Mouse (Mus musculus) central nervous system, embryonic 11.5 days (tissue): ENCODE data around the gene Acta1. TPM values are rescaled to one million over a fixed set of nuclear protein-coding genes. Genes with fewer than 3 reads are reported as not detected.

Source experiments
- polyA plus RNA-seq: library from polyadenylated mRNA; depleted of rRNA; stranded (reverse); fragments of >200 nt; gene quantifications from 2 replicates; pipeline ENCODE4 v1.2.3, GENCODE M21; 2012; rRNA removed

Gene Acta1
- 2.3 and 57.2 TPM in 2 replicates for polyA plus RNA-seq

GRCm38 (mm10) chr8:123894502-123895097, at the start of gene Acta1:
Gene Acta1 (minus strand): TSS chr8:123894751.

DNA sequence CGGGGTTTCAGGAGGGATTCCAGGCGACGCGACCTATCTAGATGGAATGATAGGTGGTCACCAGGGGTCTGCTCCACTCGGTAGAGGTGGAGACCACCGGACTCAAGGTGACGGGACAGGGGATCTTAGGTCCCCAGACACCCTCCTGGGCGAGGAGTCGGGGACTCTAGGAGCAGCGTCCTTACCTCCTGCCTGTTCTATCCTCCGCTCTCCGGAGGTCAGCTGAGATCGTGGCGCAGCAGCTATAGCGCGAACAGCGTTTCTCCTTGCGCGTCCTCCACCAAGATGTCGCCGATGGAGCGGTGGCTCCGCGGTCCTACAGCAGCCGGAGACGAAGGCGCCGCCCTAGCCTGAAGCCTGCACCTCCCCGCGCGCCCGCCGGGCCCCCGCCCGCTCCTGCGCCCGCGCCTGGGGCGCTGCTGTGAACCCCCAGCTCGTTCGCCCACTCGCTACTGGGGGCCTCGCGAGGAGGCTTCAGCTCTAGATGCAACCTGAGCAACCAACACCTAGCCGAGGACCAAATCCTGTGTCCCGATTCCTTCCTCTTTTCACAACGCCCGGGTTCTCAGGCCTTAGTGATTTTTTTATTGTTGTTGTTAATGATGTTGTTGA, 34.8 kb downstream of the Acta1 start, which contains the start of gene Ccsap:
Gene Ccsap, minus strand, starts transcription at position 562 of the 612 bp plus-strand sequence.

Other genes with a start within 250 kb of the Acta1 start
- 15.3 and 20.7 TPM in 2 replicates for gene Rhou, start 240.8 kb downstream of the Acta1 start, polyA plus RNA-seq
- gene Rab4a, start 88.8 kb downstream of the Acta1 start, polyA plus RNA-seq = 29.8 and 33.6 TPM in 2 replicates
- gene Ccsap, start 34.5 kb downstream of the Acta1 start, polyA plus RNA-seq = 7.1 and 8.7 TPM in 2 replicates
- 34.3 and 35.1 TPM in 2 replicates for gene Nup133, start 54.5 kb upstream of the Acta1 start, polyA plus RNA-seq
- 20.9 and 23.5 TPM in 2 replicates for gene Abcb10, start 88.4 kb upstream of the Acta1 start, polyA plus RNA-seq
- 24.3 and 32.2 TPM in 2 replicates for gene Taf5l, start 126.6 kb upstream of the Acta1 start, polyA plus RNA-seq
- gene Urb2, start 126.8 kb upstream of the Acta1 start, polyA plus RNA-seq = 8.2 and 11.3 TPM in 2 replicates